In genomic region chr19:58259250-58259649, GRCm38 (mm10) we compare ENCODE assay signal across 18 mouse cellular contexts.
DNase-seq lines count a peak whose midpoint lies in the region; ATAC-seq and TF ChIP-seq lines count a peak whose summit lies in the region.
"Had no signal": no experiment of that assay in that cellular context is flagged by ENCODE, and none has a peak within 500 bp of the region (broad histone marks: within the 10 kb centered on the region; RNA-seq: fewer than 3 reads in every experiment).

No protein-coding gene starts in this region.

- 86% methylated on average over 2 of the region's 2 CpGs for WGBS in kidney, postnatal 0 days

- ATAC-seq in kidney, postnatal 0 days (replicated peaks; ENCODE audit: low FRiP score, low read depth), result no peak
- ATAC-seq: forebrain, embryonic 13.5 days; hindbrain, postnatal 0 days had no signal

- no peaks in the 10 kb centered on the region for H3K9me3 ChIP-seq in kidney, postnatal 0 days (replicated peaks; ENCODE audit: low read length)
- H3K9me3 ChIP-seq: forebrain, embryonic 13.5 days; kidney, embryonic 15.5 days; limb, embryonic 15.5 days; midbrain, embryonic 12.5 days; neural tube, embryonic 15.5 days had no signal

- no peak overlapping the region for H3K9ac ChIP-seq in kidney, postnatal 0 days (ENCODE audit: low read depth, low read length)
- H3K9ac ChIP-seq: forebrain, embryonic 13.5 days; kidney, embryonic 15.5 days; limb, embryonic 15.5 days; midbrain, embryonic 12.5 days; neural tube, embryonic 15.5 days had no signal

- DNase-seq in kidney, postnatal 0 days (ENCODE audit: low spot score), result peak; percentile 12
- DNase-seq in kidney, adult 9 months, result no peak
- DNase-seq in fibroblast of lung, adult 2 months (ENCODE audit: low read depth), result peak; percentile 39
- peak; percentile 18 for DNase-seq in lung, postnatal 10 days
- DNase-seq in frontal cortex, postnatal 36 days (ENCODE audit: low spot score in 2 of 2), result no peak
- no peak for DNase-seq in layer of hippocampus, adult 8-10 months (ENCODE audit: low spot score in 2 of 2)
- DNase-seq in layer of hippocampus, postnatal 10 days (ENCODE audit: low spot score in 2 of 2), result no peak
- DNase-seq: adrenal gland, postnatal 25 days; cerebellum, adult 9-10 months; heart, postnatal 14 days; layer of hippocampus, adult 9-11 months had no signal

- no peak overlapping the region for H3K4me3 ChIP-seq in kidney, postnatal 0 days (replicated peaks; ENCODE audit: low read depth, low read length)
- H3K4me3 ChIP-seq: forebrain, embryonic 13.5 days; kidney, embryonic 15.5 days; limb, embryonic 15.5 days; midbrain, embryonic 12.5 days; neural tube, embryonic 15.5 days had no signal

- no peaks in the 10 kb centered on the region for H3K4me1 ChIP-seq in kidney, postnatal 0 days (replicated peaks; ENCODE audit: insufficient read depth, low read length)
- H3K4me1 ChIP-seq: kidney, embryonic 15.5 days; limb, embryonic 15.5 days; midbrain, embryonic 12.5 days; neural tube, embryonic 15.5 days had no signal

- no peaks in the 10 kb centered on the region for H3K36me3 ChIP-seq in kidney, postnatal 0 days (ENCODE audit: insufficient read depth, low read length)
- H3K36me3 ChIP-seq: limb, embryonic 15.5 days; midbrain, embryonic 12.5 days; neural tube, embryonic 15.5 days had no signal

- H3K27me3 ChIP-seq in kidney, postnatal 0 days (ENCODE audit: insufficient read depth, low read length), result no peaks in the 10 kb centered on the region
- H3K27me3 ChIP-seq: CH12.LX; forebrain, embryonic 13.5 days; kidney, embryonic 15.5 days; limb, embryonic 15.5 days; neural tube, embryonic 15.5 days had no signal

- no peak overlapping the region for H3K27ac ChIP-seq in kidney, postnatal 0 days
- H3K27ac ChIP-seq: forebrain, embryonic 13.5 days; hindbrain, postnatal 0 days; kidney, embryonic 15.5 days; limb, embryonic 15.5 days; midbrain, embryonic 12.5 days; neural tube, embryonic 15.5 days had no signal

- H3K4me2 ChIP-seq in kidney, postnatal 0 days (ENCODE audit: low read length), result no peak overlapping the region
- H3K4me2 ChIP-seq: forebrain, embryonic 13.5 days; kidney, embryonic 15.5 days; limb, embryonic 15.5 days; midbrain, embryonic 12.5 days; neural tube, embryonic 15.5 days had no signal

- TF ChIP-seq CTCF in kidney, postnatal 0 days (IDR thresholded peaks at IDR 0.05; ENCODE audit: low read depth), result no peak

Comparison
In these comparisons a context has a peak if more than half of its experiments do, and no peak if none do; other contexts are left out.
1. DNase-seq: peak in kidney, postnatal 0 days (single experiment), fibroblast of lung, adult 2 months (single experiment) and lung, postnatal 10 days (single experiment); none in kidney, adult 9 months (single experiment), frontal cortex, postnatal 36 days (0 of 2), layer of hippocampus, adult 8-10 months (0 of 2) and layer of hippocampus, postnatal 10 days (0 of 2).